Mouse (Mus musculus) liver, embryonic 12.5 days (tissue): Measurements from ENCODE around the gene Arntl. TPM values are rescaled to one million over a fixed set of nuclear protein-coding genes. Genes with fewer than 3 reads are reported as not detected.

Experiments
- ATAC-seq: fragments of 200-750 bp; cut with Nextera tagmentation; 2 replicates; pipeline ENCODE4 v1.8.0; 2017; ENCODE audit warnings: moderate number of reproducible peaks, mild to moderate bottlenecking, moderate library complexity
- H3K27ac ChIP-seq: fragments of 300-500 bp; sonication (generic); 2 replicates; pipeline ENCODE4 v1.5.1; 2016; ENCODE audit warnings: mild to moderate bottlenecking
- H3K27me3 ChIP-seq: fragments of 300-500 bp; sonication (generic); replicated peaks from 2 replicates; pipeline ENCODE4 v1.6.1; 2016; ENCODE audit warnings: mild to moderate bottlenecking, moderate library complexity
- H3K36me3 ChIP-seq: fragments of 300-500 bp; sonication (generic); 2 replicates; pipeline ENCODE4 v1.6.1; 2016; ENCODE audit warnings: mild to moderate bottlenecking, moderate library complexity
- H3K4me1 ChIP-seq: fragments of 300-500 bp; sonication (generic); 2 replicates; pipeline ENCODE4 v1.6.1; 2016
- H3K4me2 ChIP-seq: fragments of 300-500 bp; sonication (generic); 2 replicates; pipeline ENCODE4 v1.6.1; 2016; ENCODE audit warnings: mild to moderate bottlenecking, moderate library complexity
- H3K4me3 ChIP-seq: fragments of 300-500 bp; sonication (generic); 2 replicates; pipeline ENCODE4 v1.5.1; 2016; ENCODE audit warnings: mild to moderate bottlenecking, moderate library complexity
- H3K9ac ChIP-seq: fragments of 300-500 bp; sonication (generic); 2 replicates; pipeline ENCODE4 v1.6.1; 2016; ENCODE audit warnings: mild to moderate bottlenecking, moderate library complexity
- H3K9me3 ChIP-seq: fragments of 300-500 bp; sonication (generic); replicated peaks from 2 replicates; pipeline ENCODE4 v1.6.1; 2016; ENCODE audit warnings: mild to moderate bottlenecking, moderate library complexity
- WGBS: fragments of 180-500 bp; shearing (Covaris S2); methylation state at CpG from one replicate; pipeline ENCODE4 v1.1.7; 2016; ENCODE audit not compliant: insufficient replicate concordance; 5-methylcytosine and 5-hydroxymethylcytosine counted together
- polyA plus RNA-seq: library from polyadenylated mRNA; unstranded; fragments of >200 nt; fragmentation: Nextera tagmentation; extraction: Ambion mirVana; gene quantifications from 2 replicates; pipeline ENCODE4 v1.2.1, GENCODE M21; 2016

Gene Arntl
- polyA plus RNA-seq, 1 experiment from 2014 or later: 5.4 TPM

GRCm38 (mm10) chr7:113279246-113279645 is 72.0 kb downstream of the Arntl start:
- no peak overlapping the region for H3K4me2 ChIP-seq
- H3K4me1 ChIP-seq: no peaks in the 10 kb centered on the region
- WGBS: 66% methylated on average over 2 of the region's 2 CpGs
- H3K36me3 ChIP-seq: no peaks in the 10 kb centered on the region
- H3K9me3 ChIP-seq: no peaks in the 10 kb centered on the region
- no peak overlapping the region for H3K4me3 ChIP-seq
- ATAC-seq: no peak
- no peak overlapping the region for H3K9ac ChIP-seq
- no peak overlapping the region for H3K27ac ChIP-seq
- H3K27me3 ChIP-seq: no peaks in the 10 kb centered on the region

- no peak for ATAC-seq
- Histone ChIP-seq H3K9me3 (no peaks in the 10 kb centered on the region), H3K27ac (no peak overlapping the region), H3K9ac (no peak overlapping the region), H3K4me3 (no peak overlapping the region), H3K4me1 (no peaks in the 10 kb centered on the region), H3K27me3 (no peaks in the 10 kb centered on the region), H3K36me3 (no peaks in the 10 kb centered on the region; the same call in 1 of the 2 replicates), H3K4me2 (no peak overlapping the region)
- WGBS: 69% methylated on average over 2 of the region's 2 CpGs
Observed at GRCm38 (mm10) chr7:113285405-113285804, 78.1 kb downstream of the Arntl start.

- Histone ChIP-seq H3K4me3 (no peak overlapping the region), H3K9ac (no peak overlapping the region), H3K9me3 (no peaks in the 10 kb centered on the region), H3K36me3 (no peaks in the 10 kb centered on the region; the same call in 1 of the 2 replicates), H3K4me1 (peaks cover 24% of the 10 kb centered on the region), H3K27ac (no peak overlapping the region), H3K27me3 (no peaks in the 10 kb centered on the region), H3K4me2 (no peak overlapping the region)
- 63% methylated on average over 1 of the region's 1 CpGs for WGBS
- ATAC-seq: no peak
Observed at GRCm38 (mm10) chr7:113289211-113289610, 81.9 kb downstream of the Arntl start.

- 76% methylated on average over 5 of the region's 5 CpGs for WGBS
- Histone ChIP-seq H3K9ac (no peak overlapping the region), H3K27ac (no peak overlapping the region), H3K9me3 (no peaks in the 10 kb centered on the region), H3K4me1 (peaks cover 48% of the 10 kb centered on the region), H3K27me3 (no peaks in the 10 kb centered on the region), H3K36me3 (no peaks in the 10 kb centered on the region; the same call in 1 of the 2 replicates), H3K4me3 (no peak overlapping the region), H3K4me2 (no peak overlapping the region)
- ATAC-seq: no peak
Observed at GRCm38 (mm10) chr7:113291741-113292140, 84.5 kb downstream of the Arntl start.

DNA sequence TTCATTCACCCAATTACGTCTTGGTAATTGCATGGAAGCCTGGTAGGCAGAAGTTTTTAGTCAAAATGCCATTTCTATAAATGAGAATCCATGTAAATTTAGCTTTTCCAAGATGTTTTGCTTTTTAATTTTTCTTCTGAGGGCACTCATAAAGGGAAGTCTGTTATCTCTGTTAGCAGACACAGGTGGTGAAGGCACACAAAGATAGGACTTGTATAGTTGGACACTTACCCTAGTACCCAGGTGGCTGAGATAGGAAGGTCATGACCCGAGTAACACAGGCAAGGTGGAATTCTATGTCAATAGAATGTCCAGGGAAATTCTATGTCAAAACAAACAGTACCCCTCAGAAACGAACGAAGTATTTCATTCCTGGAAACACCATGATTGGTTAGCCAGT is 84.9 kb downstream of the Arntl start:
- peaks cover 52% of the 10 kb centered on the region for H3K4me1 ChIP-seq
- H3K36me3 ChIP-seq: no peaks in the 10 kb centered on the region; the same call in 1 of the 2 replicates
- no peak overlapping the region for H3K9ac ChIP-seq
- H3K4me2 ChIP-seq: no peak overlapping the region
- no peaks in the 10 kb centered on the region for H3K27me3 ChIP-seq
- peak; percentile 72 for ATAC-seq
- H3K4me3 ChIP-seq: no peak overlapping the region
- H3K27ac ChIP-seq: no peak overlapping the region
- H3K9me3 ChIP-seq: no peaks in the 10 kb centered on the region
- WGBS: 46% methylated on average over 4 of the region's 4 CpGs

GRCm38 (mm10) chr7:113294598-113294997 is 87.3 kb downstream of the Arntl start:
- Histone ChIP-seq H3K27ac (peak overlapping the region; percentile 80), H3K9me3 (no peaks in the 10 kb centered on the region), H3K4me3 (peak overlapping the region; percentile 58), H3K9ac (no peak overlapping the region), H3K4me1 (peaks cover 64% of the 10 kb centered on the region), H3K4me2 (peak overlapping the region; percentile 81), H3K36me3 (peaks cover 16% of the 10 kb centered on the region), H3K27me3 (no peaks in the 10 kb centered on the region)
- 30% methylated on average over 6 of the region's 6 CpGs for WGBS
- ATAC-seq: peak; percentile 60

GRCm38 (mm10) chr7:113295077-113295890 is 88.0 kb downstream of the Arntl start:
- H3K27me3 ChIP-seq: no peaks in the 10 kb centered on the region
- 3% methylated on average over 17 of the region's 17 CpGs for WGBS
- H3K9me3 ChIP-seq: no peaks in the 10 kb centered on the region
- peak overlapping the region; percentile 58 for H3K4me3 ChIP-seq
- H3K4me1 ChIP-seq: peaks cover 64% of the 10 kb centered on the region
- peak overlapping the region; percentile 80 for H3K27ac ChIP-seq
- peak overlapping the region; percentile 54 for H3K9ac ChIP-seq
- peak; percentile 77 for ATAC-seq
- H3K4me2 ChIP-seq: peak overlapping the region; percentile 81
- peaks cover 20% of the 10 kb centered on the region for H3K36me3 ChIP-seq

GRCm38 (mm10) chr7:113297813-113298212 is 90.5 kb downstream of the Arntl start:
- Histone ChIP-seq H3K36me3 (peaks cover 40% of the 10 kb centered on the region), H3K9me3 (no peaks in the 10 kb centered on the region), H3K4me2 (no peak overlapping the region), H3K4me1 (peaks cover 54% of the 10 kb centered on the region), H3K4me3 (no peak overlapping the region), H3K27ac (no peak overlapping the region), H3K27me3 (no peaks in the 10 kb centered on the region), H3K9ac (no peak overlapping the region)
- no peak for ATAC-seq
- 59% methylated on average over 4 of the region's 4 CpGs for WGBS

- Histone ChIP-seq H3K9me3 (no peaks in the 10 kb centered on the region), H3K4me2 (no peak overlapping the region), H3K4me3 (no peak overlapping the region), H3K36me3 (peaks cover 24% of the 10 kb centered on the region), H3K27me3 (no peaks in the 10 kb centered on the region), H3K4me1 (no peaks in the 10 kb centered on the region), H3K9ac (no peak overlapping the region), H3K27ac (no peak overlapping the region)
- no peak for ATAC-seq
- 78% methylated on average over 3 of the region's 3 CpGs for WGBS
Observed at GRCm38 (mm10) chr7:113310136-113310535, 102.9 kb downstream of the Arntl start.

DNA sequence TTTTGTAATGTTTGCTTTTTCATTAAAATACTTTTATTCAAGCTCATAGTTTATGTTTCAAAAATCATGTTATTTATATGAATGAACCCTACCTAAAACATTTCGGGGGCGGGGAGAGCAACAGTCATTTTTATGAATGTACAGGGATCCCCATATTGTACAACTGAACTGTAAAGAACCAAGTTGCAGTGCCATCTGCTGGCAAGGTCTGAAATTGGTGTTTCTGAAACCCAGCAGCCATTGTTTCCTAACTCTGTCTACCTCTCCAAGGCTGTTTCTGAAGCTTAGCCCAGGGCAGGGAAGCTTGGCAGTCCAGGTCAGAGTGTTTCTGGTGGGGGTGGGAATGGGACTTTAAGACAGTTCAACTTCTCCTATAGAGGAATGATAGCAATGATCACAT is 104.5 kb downstream of the Arntl start:
- Histone ChIP-seq H3K9ac (no peak overlapping the region), H3K27me3 (no peaks in the 10 kb centered on the region), H3K36me3 (peaks cover 18% of the 10 kb centered on the region), H3K9me3 (no peaks in the 10 kb centered on the region), H3K4me2 (no peak overlapping the region), H3K27ac (no peak overlapping the region), H3K4me1 (no peaks in the 10 kb centered on the region), H3K4me3 (no peak overlapping the region)
- 28% methylated on average over 2 of the region's 2 CpGs for WGBS
- ATAC-seq: no peak; the same call in 1 of the 2 replicates

- Histone ChIP-seq H3K27ac (no peak overlapping the region), H3K4me2 (no peak overlapping the region), H3K9me3 (no peaks in the 10 kb centered on the region), H3K4me1 (no peaks in the 10 kb centered on the region), H3K4me3 (no peak overlapping the region), H3K36me3 (peaks cover 6% of the 10 kb centered on the region), H3K9ac (no peak overlapping the region), H3K27me3 (no peaks in the 10 kb centered on the region)
- 44% methylated on average over 1 of the region's 1 CpGs for WGBS
- ATAC-seq: no peak
Observed at GRCm38 (mm10) chr7:113320128-113320527, 112.9 kb downstream of the Arntl start.

GRCm38 (mm10) chr7:113334036-113334435 is 126.8 kb downstream of the Arntl start:
- no peak overlapping the region for H3K4me3 ChIP-seq
- no peaks in the 10 kb centered on the region for H3K9me3 ChIP-seq
- H3K4me2 ChIP-seq: no peak overlapping the region
- no peak for ATAC-seq
- H3K27me3 ChIP-seq: no peaks in the 10 kb centered on the region
- no peaks in the 10 kb centered on the region for H3K4me1 ChIP-seq
- no peaks in the 10 kb centered on the region for H3K36me3 ChIP-seq
- no peak overlapping the region for H3K9ac ChIP-seq
- no peak overlapping the region for H3K27ac ChIP-seq
